Mouse (Mus musculus) olfactory bulb, adult 2 months (tissue): Measurements from ENCODE around the gene Polq. TPM values are rescaled to one million over a fixed set of nuclear protein-coding genes. Genes with fewer than 3 reads are reported as not detected.

Source experiments
- H3K27ac ChIP-seq: fragments of 200-500 bp; 2 replicates; pipeline ENCODE4 v1.5.1; 2012; ENCODE audit warnings: low read depth, low read length; ENCODE audit not compliant: insufficient read depth
- H3K4me1 ChIP-seq: fragments of 200-500 bp; 2 replicates; pipeline ENCODE4 v1.6.1; 2012; ENCODE audit warnings: low read length; ENCODE audit not compliant: control insufficient read depth, insufficient read depth
- H3K4me3 ChIP-seq: fragments of 200-500 bp; 2 replicates; pipeline ENCODE4 v1.5.1; 2012; ENCODE audit warnings: mild to moderate bottlenecking, low read depth, low read length, moderate library complexity; ENCODE audit not compliant: insufficient read depth
- CTCF ChIP-seq: fragments of 200-500 bp; IDR thresholded peaks from 2 replicates; pipeline ENCODE4 v1.5.1; 2012; ENCODE audit warnings: low read depth, mild to moderate bottlenecking, low read length, moderate library complexity; ENCODE audit not compliant: insufficient read depth
- POLR2A ChIP-seq: fragments of 200-500 bp; IDR thresholded peaks from 2 replicates; pipeline ENCODE4 v1.6.1; 2012; ENCODE audit warnings: mild to moderate bottlenecking, low read depth, low read length, moderate library complexity; ENCODE audit not compliant: insufficient read depth
- WGBS: fragments of 180-500 bp; shearing (Covaris S2); methylation state at CpG from one replicate; pipeline ENCODE4 v1.1.7; 2018; 5-methylcytosine and 5-hydroxymethylcytosine counted together
- polyA plus RNA-seq: library from polyadenylated mRNA; stranded (reverse); fragments of >200 nt; gene quantifications from 2 replicates; pipeline ENCODE4 v1.2.4, GENCODE M21; 2012; ENCODE audit warnings: low replicate concordance; ENCODE audit not compliant: missing spikeins, insufficient read depth, insufficient read length

Gene Polq
- polyA plus RNA-seq: not detected in 2 replicates

GRCm38 (mm10) chr16:37011061-37011921 is at the start of gene Polq:
Gene Polq, plus strand, starts transcription at chr16:37011786.
- TF ChIP-seq POLR2A (0 out of 2 replicates have a peak, but pooled peaks have one; percentile 29), CTCF (no peak)
- Histone ChIP-seq H3K4me3 (peak within 1 kb of the TSS; percentile 71), H3K27ac (no peak within 1 kb of the TSS), H3K4me1 (peaks cover 4% of the 10 kb centered on the region)
- 2% methylated on average over 30 of the region's 30 CpGs for WGBS

- TF ChIP-seq POLR2A: no peak
- no peak overlapping the region for H3K4me3 ChIP-seq
- WGBS: 82% methylated on average over 4 of the region's 4 CpGs
- no peaks in the 10 kb centered on the region for H3K4me1 ChIP-seq
- H3K27ac ChIP-seq: no peak overlapping the region
These were observed 48.2 kb upstream of the Polq start for GRCm38 (mm10) chr16:36963415-36963814.

- H3K27ac ChIP-seq: no peak overlapping the region
- no peak overlapping the region for H3K4me3 ChIP-seq
- H3K4me1 ChIP-seq: no peaks in the 10 kb centered on the region
- WGBS: 96% methylated on average over 2 of the region's 2 CpGs
- no peak for TF ChIP-seq POLR2A
- no peak for TF ChIP-seq CTCF
These were observed 32.5 kb upstream of the Polq start for GRCm38 (mm10) chr16:36979127-36979526.

GRCm38 (mm10) chr16:36983796-36984195 is 27.8 kb upstream of the Polq start:
- no peak for TF ChIP-seq CTCF
- TF ChIP-seq POLR2A: no peak
- 82% methylated on average over 1 of the region's 1 CpGs for WGBS
- H3K4me3 ChIP-seq: no peak overlapping the region
- H3K4me1 ChIP-seq: peaks cover 2% of the 10 kb centered on the region; the same call in 1 of the 2 replicates
- no peak overlapping the region for H3K27ac ChIP-seq

- H3K4me3 ChIP-seq: no peak overlapping the region
- H3K4me1 ChIP-seq: peaks cover 2% of the 10 kb centered on the region; the same call in 1 of the 2 replicates
- H3K27ac ChIP-seq: no peak overlapping the region
- TF ChIP-seq CTCF: no peak
- no peak for TF ChIP-seq POLR2A
- 75% methylated on average over 5 of the region's 5 CpGs for WGBS
These were observed 25.9 kb upstream of the Polq start for GRCm38 (mm10) chr16:36985636-36986042.

GRCm38 (mm10) chr16:36987399-36987798 is 24.2 kb upstream of the Polq start:
- no peak for TF ChIP-seq POLR2A
- no peak for TF ChIP-seq CTCF
- H3K4me3 ChIP-seq: no peak overlapping the region
- H3K27ac ChIP-seq: no peak overlapping the region
- 53% methylated on average over 2 of the region's 2 CpGs for WGBS
- H3K4me1 ChIP-seq: peaks cover 2% of the 10 kb centered on the region; the same call in 1 of the 2 replicates

- Histone ChIP-seq H3K27ac (no peak overlapping the region), H3K4me3 (no peak overlapping the region), H3K4me1 (peaks cover 2% of the 10 kb centered on the region; the same call in 1 of the 2 replicates)
- no peak for TF ChIP-seq POLR2A
- TF ChIP-seq CTCF: no peak
These were observed 23.5 kb upstream of the Polq start for GRCm38 (mm10) chr16:36988066-36988465.

GRCm38 (mm10) chr16:36989493-36989892 is 22.1 kb upstream of the Polq start:
- peaks cover 2% of the 10 kb centered on the region; the same call in 1 of the 2 replicates for H3K4me1 ChIP-seq
- H3K4me3 ChIP-seq: no peak overlapping the region
- TF ChIP-seq CTCF (no peak), POLR2A (no peak)
- no peak overlapping the region for H3K27ac ChIP-seq
- 77% methylated on average over 8 of the region's 8 CpGs for WGBS

- 82% methylated on average over 18 of the region's 18 CpGs for WGBS
These were observed 21.5 kb upstream of the Polq start, which contains the start of gene Fbxo40 for GRCm38 (mm10) chr16:36989999-36990625. Gene Fbxo40, minus strand, starts transcription at chr16:36990467.

GRCm38 (mm10) chr16:36997650-36998049 is 13.9 kb upstream of the Polq start:
- WGBS: 82% methylated on average over 6 of the region's 6 CpGs
- Histone ChIP-seq H3K27ac (no peak overlapping the region), H3K4me3 (no peak overlapping the region), H3K4me1 (no peaks in the 10 kb centered on the region)
- TF ChIP-seq CTCF: no peak
- no peak for TF ChIP-seq POLR2A

More at GRCm38 (mm10) chr16:36989999-36990625, 21.5 kb upstream of the Polq start, which contains the start of gene Fbxo40:
- Histone ChIP-seq H3K27ac (no peak within 1 kb of the TSS), H3K4me3 (no peak within 1 kb of the TSS), H3K4me1 (peaks cover 2% of the 10 kb centered on the region; the same call in 1 of the 2 replicates)
- TF ChIP-seq CTCF (no peak), POLR2A (no peak)
